Mouse (Mus musculus): ENCODE results near the gene Ankrd60. TPM values are rescaled to one million over a fixed set of nuclear protein-coding genes. Genes with fewer than 3 reads are reported as not detected.

The Ankrd60 gene
- total RNA-seq, 2 experiments from 2014 or later: not detected

DNA sequence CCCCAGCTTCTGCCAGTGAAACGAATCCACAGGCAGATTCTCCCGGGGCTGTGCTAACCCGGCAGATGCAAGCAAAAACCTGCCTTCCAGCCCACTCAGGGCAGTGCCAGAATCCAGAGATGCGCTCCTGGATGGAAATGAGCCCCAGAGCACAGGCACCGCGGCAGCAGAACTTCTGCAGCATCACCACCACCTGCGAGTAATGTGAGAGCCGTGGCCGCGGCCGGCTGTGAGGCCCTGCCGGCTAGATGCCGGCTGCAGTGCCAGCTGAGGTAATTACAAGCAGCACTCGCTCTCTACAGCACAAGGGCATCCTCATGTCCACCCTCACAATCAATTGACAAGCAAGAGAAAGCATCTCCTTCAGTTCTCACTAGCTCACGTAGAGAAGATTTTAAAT, 6.2 kb upstream of the Ankrd60 start:
- no peak for DNase-seq

DNA sequence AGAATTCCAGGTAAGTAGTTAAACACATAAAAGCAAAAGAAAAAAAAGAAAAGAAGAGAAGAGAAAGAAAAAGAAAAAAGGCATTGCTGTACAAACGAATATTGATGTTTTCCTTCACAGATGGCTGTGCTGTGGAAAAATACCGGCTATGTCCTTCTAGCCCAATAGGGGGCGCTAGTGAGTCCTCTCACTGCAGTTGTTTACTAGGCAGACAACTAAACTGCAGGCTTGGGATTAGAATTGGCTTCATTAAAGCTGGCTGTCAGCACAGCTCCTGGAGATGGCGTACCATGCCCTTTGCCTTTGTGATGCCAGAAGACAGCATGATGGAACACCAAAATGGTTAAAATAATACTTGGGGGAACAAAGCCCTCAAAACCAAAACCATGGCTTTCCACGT, 5.3 kb upstream of the Ankrd60 start:
- peak; percentile 34 for DNase-seq

DNA sequence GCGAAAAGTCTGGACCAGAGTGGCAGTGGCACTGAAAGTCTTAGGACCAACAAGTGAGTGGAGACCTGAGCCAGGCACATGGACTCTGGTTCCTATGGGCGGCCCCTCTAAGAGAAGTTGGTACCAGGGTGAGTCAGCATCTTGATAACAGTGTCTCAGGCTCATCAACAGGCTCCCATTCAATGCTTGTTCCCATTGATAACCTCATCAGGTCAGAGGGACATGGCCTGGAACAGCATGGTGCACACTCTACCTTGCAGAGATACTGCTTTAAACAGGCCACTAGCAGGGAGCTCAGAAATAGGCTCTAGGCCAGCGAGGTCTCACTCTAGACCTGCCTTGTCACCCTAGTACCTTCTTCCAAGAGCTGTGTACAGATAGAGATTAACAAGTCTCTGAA, 4.7 kb upstream of the Ankrd60 start:
- DNase-seq: no peak

DNA sequence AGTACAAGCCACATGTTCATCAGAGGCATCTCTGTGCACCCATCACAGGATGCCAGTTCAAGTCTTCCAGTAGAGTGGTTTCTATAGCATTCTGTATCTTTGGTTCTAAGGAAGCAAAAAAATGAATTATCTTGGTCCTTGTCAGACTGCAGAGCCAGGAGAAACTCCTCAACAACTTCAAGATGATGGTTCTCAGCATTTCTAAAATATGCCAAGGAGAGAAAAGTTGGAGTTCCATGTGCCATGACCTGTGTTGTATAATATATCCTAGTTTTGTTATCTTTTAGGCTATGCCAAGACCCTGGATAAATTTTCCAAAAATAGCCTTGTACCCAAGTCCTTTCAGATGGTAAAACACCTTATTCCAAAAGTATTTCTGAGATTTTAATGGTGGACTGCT, 2.9 kb upstream of the Ankrd60 start:
- DNase-seq: no peak

DNA sequence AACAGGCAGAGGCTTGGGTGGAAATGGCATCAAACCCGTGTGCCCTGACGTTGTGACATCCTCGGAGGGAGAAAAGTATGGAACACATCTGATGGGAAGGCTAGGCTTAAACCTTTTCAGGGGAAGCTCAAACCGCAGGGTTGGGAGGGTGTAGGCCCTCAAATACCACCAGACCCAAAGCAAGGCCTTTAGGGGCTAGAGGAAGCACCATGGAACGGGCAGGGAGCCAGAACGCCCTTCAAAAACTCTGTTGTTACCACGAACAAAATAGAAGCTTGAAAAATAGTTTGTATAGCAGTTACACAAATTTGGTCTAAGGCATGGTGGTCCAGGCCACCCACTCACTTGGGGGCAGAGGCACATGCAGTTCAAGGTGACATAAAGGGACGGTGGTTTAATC, 430 bp upstream of the Ankrd60 start:
- DNase-seq: no peak

DNA sequence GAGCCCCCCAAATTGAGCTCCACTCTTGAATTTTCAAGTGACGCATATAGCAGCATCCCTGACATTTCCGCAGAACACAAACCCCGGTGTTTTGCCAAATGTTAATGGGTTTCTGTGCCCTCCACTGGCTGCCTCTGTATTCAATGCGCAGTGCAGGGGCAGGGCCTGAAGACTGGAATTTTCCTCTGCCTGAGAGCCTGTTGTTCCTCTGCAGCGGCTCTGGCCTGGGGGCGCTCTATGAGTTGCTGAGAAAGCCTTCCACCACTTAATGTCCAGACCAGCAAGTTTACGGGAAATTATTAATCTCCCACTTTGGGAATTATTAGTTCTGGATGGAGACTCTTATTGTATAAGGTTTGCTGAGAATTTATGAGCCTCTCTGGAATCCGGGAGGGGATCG, 14.0 kb downstream of the Ankrd60 start:
- peak; percentile 23 for DNase-seq

DNA sequence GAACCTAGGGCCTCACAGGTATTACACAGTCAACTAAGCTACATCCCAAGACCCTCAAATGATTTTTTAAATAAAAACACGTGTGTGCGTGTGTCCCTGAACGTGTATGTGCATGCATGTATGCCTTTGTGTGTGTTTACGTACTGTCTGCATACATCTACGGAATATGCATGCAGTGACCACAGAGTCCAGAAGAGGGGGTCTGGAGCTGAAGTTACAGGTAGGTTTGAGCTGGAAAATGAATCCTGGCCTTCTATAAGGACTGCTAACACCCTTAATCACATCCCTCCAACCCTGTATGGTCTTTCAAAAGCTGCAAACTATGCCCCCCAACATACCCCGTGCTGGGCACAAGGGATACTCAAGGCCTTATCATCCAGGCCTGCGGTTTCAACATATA, 14.8 kb downstream of the Ankrd60 start:
- DNase-seq: peak; percentile 26

DNA sequence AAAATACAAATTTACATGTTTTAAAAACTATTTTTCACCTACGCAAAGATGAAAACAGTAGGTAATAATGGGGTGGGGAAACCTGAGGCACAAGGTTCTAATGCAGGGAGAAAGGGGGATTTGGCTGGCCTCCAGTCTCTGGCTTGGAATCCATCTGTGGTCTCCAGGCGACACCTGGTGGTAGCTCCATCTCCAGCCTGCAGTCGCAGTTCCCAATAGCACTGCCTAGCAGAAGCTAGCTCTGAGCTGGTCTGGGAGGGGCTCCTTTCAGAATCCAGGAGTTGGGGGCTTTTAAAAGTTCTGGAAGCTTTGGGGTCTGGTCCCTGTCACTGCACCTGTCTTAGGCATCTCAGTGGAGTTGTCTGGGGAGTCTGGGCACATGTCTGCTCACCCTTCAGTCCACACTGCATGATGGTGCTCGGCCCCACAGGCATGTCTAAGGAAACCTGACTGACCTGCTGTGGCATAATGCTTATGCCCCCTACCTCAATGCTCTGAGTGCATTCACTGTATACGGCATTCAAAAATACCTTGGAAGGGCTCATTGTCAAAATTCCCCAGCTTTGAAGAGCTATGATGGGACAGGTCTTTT, 16.2 kb downstream of the Ankrd60 start:
- peak; percentile 86 for DNase-seq

DNA sequence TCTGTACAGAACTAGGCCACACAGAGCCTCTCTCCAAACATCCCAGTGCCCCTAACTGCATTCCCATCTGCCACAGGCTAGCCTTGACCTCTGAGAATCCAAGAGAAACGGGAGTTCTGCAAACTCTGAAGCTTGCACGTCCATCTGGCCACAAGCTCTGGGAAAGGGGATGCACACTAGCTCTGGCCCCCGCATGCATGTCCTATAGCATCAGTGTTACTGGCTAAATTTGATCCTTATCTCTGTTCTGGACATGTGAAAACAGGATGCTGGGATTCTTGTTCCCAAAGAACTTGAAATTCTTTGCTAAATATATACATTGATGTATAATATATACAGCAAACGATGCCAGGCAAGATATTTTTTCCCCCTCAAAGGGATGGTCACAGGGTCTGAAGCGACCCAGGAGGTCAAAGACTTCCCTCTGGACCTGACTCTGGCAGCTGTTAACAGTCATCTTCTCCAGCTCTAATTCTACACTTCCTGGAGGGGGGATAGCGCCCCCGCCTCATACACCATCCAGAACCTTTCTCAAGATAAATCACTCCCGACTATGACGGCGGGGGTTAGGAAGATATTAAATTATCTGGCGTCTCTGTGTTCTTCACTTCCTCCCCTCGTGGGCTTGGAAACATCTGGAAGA, 19.3 kb downstream of the Ankrd60 start:
- DNase-seq: no peak

DNA sequence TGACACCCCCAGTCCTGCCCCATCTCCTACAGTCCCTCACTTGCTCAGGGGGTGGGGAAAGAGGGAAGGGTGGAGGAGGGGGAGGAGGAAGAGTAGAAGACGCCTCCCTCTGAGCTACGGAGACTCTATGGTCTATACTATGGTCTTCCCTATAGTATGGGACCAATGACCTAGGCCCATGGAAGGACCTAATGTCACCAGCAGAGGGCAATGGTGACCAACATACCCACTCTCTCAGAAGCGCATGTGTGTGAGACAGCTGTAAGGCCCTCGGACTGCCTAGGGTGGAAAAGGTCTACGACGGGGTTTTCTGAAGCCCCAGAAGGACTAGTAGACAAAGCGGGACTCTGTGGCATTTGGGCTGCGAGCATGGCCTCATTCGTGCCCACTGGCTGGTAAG, 24.3 kb downstream of the Ankrd60 start:
- DNase-seq: peak; percentile 31

DNA sequence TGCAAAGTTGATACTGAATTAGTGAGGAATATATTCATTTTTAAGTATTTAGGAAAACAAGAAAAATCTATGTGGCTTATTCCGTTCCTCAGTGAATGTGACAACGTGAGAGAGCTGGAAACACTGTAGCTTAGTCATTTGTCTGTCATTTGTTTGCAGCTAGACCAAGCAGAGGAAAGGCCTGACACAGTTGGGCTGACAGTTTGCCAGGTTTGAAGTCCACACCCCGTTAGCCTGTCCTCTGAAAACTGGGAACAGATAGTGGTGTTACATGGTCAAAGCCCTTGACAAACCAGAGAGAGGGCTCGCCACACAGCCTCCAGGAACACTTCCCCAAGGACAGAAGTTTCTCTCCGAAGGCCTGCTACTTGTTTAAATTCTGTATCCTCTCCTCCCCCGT, 27.5 kb downstream of the Ankrd60 start:
- peak; percentile 33 for DNase-seq

DNA sequence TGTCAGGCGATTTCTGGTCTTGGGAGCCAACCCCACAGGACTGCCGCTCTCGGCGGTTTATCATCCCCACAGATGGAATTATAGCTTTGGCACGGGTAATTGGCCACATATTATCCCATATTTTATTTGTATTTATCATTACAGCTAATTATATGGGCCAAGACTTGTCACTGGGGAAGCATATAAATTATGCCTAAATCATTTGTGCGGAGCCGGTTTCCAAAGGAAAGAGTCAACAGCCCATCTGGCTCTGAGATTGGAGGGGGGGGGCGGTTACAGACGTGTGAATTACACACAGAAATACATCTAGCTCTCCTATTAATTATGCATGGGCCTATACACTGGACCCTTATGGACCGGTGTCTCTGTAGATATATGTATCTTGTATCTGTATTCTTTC, 28.9 kb downstream of the Ankrd60 start:
- DNase-seq: no peak

DNA sequence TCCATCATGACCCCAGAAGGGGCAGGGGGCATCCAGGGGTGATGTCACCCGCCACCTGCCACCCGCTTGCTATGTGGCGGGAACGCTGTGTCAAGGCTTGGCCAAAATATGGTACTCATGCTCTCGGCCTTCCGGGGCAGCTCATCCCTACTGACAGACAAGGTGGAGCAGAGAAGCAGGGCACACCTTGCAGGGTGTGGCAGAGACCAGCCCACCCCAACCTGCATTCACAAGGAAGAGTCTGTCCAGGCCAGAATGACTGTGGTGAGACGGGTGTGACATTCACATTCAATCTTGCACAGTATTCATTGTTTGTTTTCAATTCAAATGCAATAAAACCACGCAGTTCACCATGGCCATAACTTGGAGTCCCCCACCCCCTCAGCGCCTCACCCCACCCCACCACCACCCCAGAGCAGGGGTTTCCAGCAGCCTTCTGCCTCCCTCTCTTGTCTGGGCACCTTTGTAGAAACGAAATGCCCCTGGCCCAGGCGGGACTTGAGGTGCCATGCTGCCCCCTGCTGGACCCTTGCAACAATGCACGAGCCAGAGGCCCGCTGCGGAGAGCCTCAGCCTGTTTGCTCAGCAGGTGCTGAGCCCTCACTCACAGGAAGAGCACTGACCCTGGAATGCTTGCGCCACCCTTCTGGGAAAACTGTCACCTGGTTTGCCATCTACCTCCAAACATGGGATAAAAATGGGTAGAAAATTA, 32.0 kb downstream of the Ankrd60 start:
- DNase-seq: peak; percentile 90

DNA sequence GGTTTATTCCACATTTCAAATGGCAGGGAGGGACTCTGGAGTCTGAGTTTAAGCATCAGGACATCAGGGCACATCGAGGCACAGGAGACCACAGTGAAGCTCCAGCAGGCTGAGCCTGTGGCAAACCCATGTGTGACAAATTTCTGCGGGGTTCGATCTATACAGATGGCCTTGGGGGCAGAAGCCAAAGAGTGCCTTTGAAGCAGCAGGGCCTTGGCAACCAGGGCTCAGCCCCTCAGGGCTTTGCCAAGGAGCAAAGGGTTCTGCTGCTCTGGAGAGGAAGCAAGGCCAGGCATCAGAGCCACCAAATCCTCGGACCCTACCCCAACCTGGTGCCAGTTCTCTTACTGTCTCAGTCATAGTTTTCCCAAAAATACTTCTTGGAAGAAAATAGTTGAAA, 35.4 kb downstream of the Ankrd60 start:
- no peak for DNase-seq

DNA sequence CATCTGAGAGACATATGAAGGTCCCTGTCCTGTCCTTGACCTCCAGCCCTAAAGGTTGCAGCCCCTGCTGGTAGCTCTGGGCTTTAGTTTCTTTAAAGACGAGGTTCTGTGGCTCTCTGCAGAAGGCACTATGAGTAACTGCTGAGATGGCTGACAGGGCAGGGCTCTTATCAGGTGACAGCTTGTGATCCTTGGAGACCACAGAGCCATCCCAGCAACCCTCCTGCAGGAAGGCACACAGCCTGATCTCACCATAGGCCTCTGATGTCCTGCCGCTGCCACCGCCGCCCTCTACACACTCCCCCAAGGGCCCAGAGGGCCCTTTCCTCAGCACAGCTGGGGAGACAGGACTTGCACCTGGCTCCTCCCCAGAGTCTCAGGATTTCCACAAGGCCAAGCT, 36.4 kb downstream of the Ankrd60 start:
- DNase-seq: no peak

DNA sequence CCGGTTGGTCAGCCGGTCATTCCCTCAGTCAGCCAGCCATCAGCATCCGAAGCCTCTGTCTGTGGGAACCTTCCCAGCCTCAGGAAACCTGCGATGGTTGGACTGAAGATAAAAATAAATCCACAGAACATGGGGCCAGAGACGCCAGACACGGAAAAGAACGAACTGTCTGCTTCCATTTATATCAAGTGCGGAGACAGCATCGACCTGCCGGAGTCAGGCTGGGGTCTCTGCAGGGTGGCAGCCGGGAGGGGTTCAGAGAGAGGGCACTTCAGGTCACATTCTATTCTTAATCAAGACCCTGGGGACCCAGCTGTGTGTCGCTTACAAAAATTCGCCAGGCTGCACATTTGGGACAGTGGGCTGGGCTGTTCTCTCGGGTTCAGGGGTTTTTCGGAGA, 38.4 kb downstream of the Ankrd60 start:
- DNase-seq: no peak

DNA sequence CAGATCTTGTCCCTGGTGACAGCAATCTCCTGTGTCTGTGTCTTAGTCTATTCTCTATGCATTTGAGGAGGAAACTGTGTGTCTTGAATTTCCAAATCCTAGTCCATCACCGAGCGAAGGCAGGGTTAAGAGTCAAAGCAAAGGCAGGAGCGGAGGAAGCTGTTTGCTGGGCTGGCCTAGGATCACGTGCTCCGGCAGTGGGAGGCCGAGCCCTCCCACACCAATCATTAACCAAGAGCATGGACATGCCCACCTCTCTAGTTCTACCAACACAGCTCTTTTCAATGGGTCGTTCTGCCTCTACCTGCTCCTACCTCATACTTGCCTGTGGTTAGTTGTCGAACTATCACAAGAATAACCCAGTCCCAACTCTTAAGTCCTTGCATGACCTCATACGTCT, 42.3 kb downstream of the Ankrd60 start:
- no peak for DNase-seq

DNA sequence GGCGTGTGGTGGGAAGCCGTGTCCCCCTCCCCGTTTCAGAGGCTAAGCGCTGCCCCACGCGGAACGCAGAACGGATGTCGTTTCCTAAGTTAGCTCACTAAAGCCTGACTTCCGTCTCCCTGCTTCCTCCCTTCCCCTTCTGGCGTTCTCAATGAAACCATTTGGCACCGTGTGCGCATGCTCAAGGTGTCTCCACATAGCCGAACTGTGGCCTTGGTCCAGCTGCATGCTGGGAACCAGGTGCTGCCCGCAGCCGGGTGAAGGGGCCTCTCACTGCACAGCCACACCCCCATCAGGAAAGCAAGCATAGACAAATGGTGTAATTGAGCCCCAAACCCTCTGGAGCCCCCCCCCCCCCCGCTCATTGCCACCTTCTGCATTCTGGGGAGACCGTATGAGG, 42.8 kb downstream of the Ankrd60 start:
- no peak for DNase-seq

DNA sequence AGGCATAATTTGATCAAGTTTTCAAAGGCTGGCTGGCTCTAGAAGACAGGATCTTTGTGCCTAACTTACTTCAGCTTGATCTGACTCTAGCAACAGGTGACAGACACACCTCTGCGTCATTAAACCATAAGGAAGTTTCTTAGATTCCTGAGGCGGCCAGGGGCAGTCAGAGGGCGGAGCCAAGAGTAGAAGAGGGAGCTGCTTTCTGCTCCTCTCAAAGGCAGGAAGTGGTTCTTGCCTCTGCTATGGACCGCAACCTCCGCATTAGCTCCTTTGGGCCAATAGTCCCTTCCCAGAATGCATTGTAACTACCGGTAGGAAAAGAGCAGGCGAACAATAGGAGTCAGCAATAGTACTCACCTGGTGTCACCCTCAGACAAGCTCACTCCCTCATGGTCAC, 43.6 kb downstream of the Ankrd60 start:
- no peak for DNase-seq

DNA sequence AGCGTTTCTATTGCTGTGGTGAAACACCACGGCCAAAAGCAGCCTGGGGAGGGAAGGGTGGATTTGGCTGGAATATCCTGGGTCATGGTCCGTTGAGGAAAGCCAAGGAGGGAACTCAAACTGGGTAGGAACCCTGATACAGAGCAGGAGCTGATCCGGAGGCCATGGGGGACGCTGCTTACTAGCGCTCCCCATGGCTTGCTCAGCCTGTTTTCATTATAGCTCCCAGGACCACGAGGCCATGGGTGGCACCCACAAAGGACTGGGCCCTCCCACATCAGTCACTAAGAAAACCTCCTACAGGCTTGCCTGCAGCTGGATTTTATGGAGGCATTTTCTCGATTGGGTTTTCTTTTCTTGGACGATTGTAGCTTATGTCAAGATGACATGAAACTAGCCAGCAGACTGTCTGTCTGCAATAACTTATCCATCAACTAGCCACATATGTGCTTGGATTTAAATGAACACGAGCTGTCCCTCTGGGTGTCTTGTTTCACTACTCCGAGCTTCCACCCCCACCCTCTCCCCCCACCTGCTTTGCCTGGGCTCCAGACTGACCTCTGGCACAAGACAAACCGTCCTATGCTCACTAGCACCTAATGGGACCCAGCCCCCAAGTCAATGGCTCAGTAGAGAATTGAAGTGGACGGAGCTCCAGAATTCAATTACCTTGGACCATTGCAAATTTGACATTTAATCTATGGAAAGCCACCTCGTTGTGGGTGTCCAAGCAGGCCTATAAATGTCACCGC, 45.3 kb downstream of the Ankrd60 start:
- no peak for DNase-seq

DNA sequence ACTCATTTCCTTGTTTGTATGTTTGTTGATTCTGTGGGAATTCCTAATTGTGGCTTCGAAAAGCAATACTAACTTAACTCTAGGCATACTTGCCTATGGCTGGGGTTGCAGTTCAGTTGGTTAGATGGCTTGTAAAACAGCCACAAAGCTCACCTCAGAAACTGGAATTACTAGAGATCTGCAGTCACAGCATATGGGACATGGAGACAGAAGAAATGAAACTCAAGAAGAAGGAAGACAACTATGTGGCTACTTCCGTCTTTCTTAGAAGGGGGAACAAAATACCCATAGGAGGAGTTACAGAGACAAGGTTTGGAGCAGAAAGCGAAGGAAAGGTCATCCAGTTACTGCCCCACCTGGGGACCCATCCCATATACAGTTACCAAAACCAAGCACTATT, 49.7 kb downstream of the Ankrd60 start:
- no peak for DNase-seq

DNA sequence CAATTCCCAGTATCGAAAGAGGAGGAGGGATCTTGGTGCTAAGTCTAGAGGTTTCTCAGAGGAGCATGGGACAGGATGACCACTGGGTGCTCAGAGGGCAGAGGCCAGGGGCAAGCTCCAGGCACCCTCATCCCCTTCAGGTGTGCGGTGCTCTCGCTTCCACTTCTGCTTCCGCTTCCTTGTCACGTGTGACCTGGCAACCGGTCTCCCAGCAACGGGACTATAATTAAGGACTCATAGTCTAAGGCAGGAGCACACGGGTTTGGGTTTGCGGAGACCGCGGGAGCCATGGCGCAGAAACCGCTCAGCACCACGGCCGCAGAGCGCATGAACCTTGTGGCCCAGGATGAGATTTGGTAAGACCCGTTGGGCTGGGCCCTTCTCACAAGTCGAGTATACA, 55.8 kb downstream of the Ankrd60 start, which contains the start of gene 1700021F07Rik:
Gene 1700021F07Rik (plus strand): TSS at position 211 of the 400 bp plus-strand sequence.
- no peak for DNase-seq
